Mouse (Mus musculus): ENCODE data around the gene Caln1.

Caln1 gene

DNA sequence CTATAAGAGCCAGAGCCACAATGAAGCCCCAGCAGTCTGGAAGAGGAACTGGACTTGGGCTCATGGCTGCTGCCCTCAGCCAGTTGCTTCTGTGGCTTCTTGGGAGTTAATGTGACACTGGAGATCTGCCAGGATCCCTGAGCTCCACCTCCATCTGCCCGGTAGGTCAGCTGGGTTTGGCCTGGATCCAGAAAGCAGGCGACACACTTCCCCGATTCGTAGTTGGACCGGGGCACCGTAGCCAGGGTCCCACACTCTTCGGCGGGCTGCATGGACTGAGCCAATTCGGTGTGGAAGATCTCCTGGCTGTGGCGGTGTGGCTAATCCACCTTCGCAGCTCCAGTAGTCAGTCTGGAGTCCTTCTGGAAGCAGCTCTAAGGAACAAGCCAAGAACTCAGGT is at the start of gene Caln1:
Gene Caln1 (plus strand): TSS at position 219 of the 400 bp plus-strand sequence.
- DNase-seq (ENCODE audit: low read depth, low spot score) = no peak

DNA sequence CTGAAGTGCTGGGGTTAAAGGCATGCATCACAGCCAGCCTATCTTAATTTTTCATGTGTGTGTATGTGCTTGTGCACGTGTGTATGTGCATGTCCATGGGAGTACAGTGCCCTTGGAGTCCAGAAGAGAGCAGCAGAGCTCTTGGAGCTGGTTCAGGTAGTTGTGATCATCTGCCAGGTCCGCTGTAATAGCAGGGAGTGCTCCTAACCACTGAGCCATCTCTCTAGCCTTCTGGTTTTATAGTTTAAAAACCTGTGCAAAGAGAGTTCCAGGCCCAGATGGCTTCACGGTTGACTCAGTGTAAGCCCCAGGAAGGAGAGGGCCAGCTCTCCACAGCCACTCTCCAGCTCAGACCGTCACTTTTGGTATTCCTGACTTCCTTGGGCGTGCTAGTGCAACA is 49.5 kb upstream of the Caln1 start:
- no peak for DNase-seq (ENCODE audit: low read depth, low spot score)

DNA sequence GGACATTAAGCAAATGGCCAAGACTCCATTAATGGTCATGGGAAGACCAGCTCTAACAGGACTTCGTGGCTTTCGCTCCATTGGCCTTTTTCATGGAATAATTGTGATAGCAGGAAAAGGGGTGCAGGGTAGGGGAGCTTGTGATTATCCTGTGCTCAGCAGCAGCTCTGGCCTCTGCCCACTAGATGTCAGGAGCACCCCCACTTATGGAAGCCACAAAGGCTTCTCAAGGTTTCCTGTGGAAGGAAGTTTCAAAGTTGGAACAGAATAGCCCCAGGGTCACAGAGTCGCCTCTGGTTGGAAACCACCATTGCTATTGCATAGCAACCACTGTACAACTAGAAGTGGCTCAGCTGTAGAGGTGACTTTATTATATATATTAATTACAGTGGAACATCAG is 48.8 kb upstream of the Caln1 start:
- peak; percentile 30 for DNase-seq (ENCODE audit: low read depth, low spot score)

DNA sequence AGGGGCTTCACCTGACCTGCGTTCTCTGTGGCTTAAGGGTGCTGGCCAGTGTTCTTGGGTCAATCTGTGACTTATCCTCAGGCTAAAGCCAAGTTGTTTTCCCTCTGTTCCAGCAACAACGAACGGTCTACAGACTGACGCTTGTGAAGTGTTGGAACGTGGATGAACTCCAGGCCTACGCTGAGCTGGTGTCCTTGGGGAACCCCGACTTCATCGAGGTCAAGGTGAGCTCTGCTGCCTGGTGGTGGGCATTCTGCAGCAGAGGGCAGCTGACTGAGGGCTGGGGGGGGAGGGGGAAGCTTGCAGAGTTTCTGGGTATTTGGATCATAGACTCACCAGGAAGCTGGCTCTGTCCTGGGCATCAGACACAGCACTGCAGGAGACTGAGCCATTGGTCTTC is 43.8 kb upstream of the Caln1 start:
- no peak for DNase-seq (ENCODE audit: low read depth, low spot score)

DNA sequence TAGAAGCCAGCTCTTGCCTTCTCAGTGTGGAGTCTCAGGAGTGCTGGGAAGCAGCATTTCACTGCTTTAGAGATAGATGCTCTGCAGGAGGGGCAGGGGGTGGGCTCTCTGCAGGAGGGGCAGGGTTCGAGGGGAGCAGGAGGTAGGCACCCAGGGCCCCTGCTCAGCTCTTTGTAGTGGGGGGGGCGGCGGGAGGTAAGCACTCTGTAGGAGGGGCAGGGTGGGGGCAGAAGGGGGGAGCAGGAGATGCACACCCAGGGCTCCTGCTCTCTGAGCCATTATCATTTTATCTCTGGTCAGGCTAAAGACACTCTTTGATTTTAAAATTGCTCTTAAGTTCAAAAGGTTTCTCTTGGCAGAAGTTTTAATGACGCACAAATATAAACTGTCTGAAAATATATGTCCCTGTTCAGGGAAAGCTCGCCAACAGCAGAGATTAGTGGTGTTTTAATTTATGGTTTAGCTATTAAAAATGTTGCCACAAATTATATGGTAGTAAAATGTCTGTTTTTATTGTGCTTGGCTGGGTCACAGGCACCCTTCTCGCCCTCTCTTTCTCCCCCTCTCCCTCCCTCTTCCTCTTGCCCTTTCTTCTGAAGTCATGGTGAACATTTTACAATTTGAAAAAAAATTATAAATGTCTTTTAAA is 41.5 kb upstream of the Caln1 start:
- no peak for DNase-seq (ENCODE audit: low read depth, low spot score)

DNA sequence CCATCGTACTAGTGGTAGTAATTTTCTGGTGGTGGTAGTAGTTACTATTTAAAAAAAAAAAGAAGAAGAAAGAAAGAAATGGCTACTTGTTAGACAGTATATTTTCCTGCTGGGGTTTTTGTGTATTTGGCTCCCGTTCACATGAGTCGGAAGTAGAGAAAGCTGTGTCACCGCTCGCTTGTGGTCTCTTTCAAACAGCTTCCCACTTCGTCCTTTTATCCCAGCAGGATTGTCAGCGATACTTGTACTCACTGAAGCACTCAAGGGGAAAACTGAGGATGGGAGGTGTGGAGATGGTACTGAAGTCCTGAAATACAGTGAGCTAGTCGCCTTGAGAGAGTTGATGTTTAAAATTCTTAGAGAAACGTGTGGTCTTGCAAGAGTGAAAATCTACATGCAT is 40.9 kb upstream of the Caln1 start:
- no peak for DNase-seq (ENCODE audit: low read depth, low spot score)

DNA sequence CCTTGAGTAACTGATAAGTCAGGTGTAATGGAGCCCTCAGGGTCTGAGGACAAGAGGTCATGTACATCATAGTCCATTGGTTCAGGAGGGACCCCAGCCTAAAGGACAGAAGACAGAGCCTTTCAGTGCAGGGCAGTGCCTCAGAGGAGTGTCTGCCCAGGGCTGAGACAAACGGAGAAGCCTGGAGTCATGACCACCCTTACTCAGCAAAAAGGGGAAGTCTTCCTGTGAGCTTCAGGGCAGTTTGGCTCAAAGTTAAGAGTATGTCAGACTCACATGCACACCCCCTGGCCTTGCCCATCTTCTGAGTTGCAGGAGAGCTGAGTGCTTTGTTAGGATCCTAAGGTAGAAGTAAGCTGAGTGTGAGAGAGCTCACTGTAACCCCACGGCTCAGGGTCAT is 39.4 kb upstream of the Caln1 start:
- no peak for DNase-seq (ENCODE audit: low read depth, low spot score)

DNA sequence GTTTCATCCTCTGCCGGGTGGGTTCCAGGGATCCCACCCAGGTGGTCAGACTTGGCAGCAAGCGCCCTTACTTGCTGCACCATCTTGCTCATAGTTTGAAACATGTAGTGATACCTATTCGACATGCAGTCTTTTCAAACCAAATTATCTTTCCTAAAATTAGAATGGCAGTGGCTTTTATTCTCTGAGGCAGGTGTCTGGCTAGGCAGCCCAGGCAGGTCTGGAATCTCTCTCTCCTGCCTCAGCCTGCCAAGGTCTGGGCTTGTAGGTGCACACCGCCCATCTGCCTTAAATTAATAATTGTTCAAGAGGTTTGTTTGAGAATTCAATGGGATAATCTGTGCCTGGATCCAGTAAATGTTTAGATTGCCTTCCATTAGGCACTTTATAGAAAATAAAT is 38.5 kb upstream of the Caln1 start:
- no peak for DNase-seq (ENCODE audit: low read depth, low spot score)

DNA sequence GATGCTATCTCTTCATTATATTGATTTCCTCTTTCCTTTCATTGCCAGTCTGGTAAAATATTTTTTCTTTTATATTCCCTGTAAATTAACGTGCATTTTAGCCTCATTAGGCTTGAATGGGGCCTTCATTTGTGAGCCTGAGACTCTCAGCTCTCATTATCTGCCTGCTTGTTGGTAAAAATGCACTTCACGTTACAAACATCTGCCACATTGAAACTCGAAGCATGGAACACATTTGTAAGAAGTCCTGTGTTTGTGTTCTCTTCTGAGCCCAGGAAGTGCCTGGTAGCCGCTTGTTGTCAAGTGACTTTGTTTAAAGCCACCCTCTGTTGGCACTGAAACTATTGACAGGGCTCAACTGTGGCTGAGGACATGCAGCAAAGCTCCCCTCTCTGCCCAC is 38.0 kb upstream of the Caln1 start:
- DNase-seq (ENCODE audit: low read depth, low spot score) = no peak

DNA sequence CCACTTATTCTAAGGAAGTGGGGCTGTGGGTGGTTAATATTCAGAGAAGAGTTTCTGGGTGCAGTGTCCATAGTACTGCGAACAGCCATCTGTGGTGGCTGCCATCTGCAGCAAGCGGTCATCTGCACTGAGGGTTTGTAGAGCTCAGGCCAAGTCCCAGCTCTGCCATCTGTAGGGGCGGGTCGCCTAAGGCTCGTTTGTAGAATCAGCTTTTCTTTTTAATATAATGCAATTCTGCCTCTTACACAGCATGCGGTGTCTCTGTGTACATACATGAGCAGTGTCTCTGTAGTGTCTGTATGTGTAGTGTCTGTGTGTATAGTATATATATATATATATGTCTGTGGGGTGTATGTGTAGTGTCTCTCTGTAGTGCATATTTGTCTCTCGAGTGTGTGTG is 35.7 kb upstream of the Caln1 start:
- DNase-seq (ENCODE audit: low read depth, low spot score) = no peak

DNA sequence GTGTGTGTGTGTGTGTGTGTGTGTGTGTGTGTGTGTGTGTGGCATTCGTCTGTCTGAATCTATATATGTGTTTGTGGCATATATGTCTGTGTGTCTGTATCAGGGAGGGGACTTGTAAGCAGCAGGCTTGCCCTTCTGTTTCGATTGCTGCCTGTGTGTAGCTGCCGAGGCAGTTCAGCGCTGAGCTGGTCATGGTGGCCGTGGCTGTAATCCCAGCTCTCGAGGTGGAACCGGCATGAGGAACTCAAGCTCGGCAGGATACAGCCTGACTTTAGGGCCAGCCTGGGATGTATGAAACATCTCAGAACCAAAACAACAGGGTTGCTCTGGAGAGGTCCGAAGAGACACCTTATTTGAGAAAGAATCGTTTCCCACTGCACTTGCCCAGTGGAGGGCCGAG is 35.3 kb upstream of the Caln1 start:
- no peak for DNase-seq (ENCODE audit: low read depth, low spot score)

DNA sequence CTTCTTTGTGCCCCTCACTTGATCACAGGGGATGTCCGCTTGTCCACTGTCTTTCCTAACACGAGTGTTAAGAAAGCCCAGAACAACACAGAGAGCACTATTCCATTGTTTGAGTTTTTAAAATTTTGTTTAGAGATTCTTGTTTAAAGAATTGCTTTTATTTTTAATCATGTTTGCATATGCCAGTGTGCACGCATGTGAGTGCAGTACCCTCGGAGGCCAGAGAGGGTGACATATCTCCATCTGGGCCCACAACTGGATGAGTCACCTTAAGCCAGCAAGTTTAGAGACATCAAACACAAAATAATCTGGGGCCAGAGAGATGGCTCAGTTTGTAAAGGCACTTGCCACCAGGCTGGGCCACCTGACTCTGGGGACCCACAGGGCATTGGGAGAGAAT is 33.8 kb upstream of the Caln1 start:
- DNase-seq (ENCODE audit: low read depth, low spot score) = no peak

DNA sequence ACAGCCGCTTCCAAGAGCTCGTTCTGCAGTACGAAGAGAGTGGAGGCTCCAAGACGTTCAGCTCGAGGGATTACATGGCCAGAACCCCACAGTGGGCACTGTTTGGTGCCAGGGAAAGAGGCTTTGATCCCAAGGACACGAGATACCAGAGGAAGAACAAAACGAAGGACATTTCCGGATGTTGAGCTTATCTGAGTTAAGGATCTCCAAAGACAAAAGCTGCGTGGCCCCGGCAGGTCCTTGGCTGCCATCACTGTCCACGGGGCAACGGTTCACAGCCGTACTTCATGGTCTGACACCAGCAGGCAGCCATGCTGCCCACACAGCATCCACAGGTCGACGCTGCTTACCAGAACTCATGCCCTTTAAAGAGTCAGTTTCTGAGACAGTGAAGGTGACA is 28.6 kb upstream of the Caln1 start:
- DNase-seq (ENCODE audit: low read depth, low spot score) = no peak

DNA sequence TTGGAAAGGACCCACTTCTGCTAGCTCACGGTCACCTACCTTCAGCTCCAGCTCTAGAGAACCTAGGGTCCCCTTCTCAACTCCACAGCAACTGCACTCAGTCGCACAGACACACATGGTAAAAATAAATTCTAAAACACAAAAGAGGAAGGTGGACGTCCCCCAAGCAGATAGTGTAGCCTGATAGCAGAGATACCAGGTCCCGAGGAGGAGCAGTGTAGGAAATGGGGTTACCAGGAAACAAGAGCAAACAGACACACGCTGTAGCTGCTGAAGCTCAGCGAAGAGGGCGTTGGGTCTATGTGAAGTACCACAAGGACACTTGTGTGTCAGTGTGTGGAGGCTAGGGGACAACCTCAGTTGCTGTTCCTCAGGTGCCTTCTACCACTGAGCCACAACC is 24.3 kb upstream of the Caln1 start:
- no peak for DNase-seq (ENCODE audit: low read depth, low spot score)

DNA sequence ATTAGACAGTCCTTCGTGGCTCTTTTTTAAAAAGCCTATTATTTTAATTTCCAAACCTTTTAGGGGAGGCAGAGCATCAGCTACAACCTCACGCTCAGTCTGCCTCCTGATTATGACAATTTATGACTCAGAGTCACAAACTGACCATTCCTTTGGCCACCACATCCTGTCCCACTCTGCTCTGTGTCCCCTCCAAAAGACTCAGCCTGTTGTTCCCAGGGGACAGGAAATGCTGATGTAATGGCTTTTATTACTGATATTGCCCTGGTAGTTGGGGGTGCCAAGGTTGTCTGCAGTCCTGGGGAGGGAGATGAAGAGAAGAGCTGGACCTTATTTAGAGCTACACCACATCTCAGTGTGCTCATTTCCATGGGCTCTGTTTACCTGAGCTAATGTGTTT is 23.4 kb upstream of the Caln1 start:
- no peak for DNase-seq (ENCODE audit: low read depth, low spot score)

DNA sequence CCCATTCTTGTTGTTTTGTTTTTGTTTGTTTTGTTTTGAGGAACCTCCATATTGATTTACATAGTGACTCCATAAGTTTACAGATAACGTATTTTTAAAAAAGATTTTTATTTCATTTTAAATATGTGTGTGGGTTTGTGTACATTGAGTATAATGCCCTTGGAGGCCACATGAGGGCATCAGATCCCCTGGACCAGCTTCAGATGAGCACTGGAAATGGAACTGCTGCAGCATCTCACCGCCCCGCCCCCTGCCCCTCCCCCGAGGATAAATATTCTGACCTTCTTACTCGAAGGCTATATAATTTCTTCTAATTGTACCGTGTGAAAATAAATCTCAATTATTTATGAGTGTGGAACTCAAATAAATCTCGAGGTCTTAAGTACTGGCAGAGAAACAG is 14.0 kb upstream of the Caln1 start:
- DNase-seq (ENCODE audit: low read depth, low spot score) = no peak

DNA sequence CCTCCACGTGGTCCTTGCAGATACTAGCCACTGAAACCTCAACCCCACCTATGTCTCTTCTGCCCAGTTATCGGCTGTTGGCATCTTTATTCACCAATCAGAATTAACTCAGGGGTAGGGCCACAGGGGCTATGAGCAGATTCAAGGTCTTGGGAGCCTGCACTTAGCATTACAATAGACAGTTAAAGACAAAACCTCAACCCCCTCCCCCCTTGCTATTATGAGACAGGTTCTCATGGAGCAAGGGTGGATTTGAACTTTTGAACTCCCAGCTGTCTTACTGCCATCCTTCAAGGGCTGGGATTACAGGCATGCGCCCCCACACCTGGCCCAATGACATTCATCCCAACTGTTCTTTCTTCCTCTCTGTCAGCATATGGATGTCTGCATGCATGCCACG is 6.1 kb upstream of the Caln1 start:
- DNase-seq (ENCODE audit: low read depth, low spot score) = no peak

DNA sequence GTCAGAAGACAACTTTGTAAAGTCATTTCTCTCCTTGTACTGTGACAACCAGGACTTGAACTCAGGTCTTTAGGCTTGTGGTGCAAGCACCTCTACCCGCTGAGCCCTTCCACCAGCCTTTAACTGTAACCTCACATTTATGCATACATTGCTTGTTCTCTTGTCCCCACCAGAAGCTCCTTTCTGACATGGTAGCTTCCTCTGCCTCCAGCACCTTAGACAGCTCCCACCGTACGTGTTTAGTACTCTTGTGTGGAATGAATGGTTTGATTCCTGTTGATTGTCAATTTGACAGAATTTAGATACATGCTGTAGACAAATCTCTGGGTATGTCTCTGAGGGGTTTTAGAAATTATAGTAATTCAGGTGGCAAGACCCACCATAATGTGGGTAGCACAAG is 5.5 kb upstream of the Caln1 start:
- DNase-seq (ENCODE audit: low read depth, low spot score) = peak; percentile 52

DNA sequence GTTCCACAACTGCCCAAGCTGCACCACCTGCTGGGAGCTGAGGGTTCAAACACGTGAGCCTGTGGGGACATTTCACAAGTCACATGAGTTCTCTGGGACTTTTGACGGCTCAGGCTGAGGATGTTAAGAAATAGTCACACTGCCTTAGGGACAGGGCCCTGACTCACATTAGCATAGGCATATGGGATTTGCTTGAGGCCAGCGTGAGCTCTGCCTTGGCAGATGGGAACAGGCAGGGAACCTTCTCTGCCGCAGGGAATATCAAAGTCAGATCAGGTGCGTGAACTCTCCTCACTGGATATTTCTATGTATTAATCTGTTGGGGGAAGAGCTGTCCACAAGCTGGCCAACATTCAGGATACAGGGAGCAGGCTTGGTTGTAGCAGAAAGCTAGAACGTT is 1.0 kb upstream of the Caln1 start:
- DNase-seq (ENCODE audit: low read depth, low spot score) = no peak

DNA sequence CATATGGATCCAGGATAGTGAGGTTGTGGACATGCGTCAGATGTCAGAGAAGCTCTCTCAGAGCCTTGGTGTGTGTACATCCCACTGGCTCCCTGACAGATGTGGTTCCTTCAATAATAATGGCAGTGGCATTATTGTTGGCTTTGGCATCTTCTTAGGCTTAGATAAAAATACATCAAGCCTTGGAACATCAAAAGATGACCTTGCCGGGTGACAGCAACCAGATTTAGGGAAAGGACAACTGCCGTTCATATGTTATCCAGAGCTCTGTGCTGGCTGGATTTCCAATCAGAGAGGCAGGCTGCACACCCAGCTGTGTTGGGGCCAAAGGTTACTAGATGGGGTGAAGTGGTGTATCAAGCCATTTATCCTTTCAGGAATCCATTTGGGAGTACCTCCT is 6.2 kb downstream of the Caln1 start:
- no peak for DNase-seq (ENCODE audit: low read depth, low spot score)

DNA sequence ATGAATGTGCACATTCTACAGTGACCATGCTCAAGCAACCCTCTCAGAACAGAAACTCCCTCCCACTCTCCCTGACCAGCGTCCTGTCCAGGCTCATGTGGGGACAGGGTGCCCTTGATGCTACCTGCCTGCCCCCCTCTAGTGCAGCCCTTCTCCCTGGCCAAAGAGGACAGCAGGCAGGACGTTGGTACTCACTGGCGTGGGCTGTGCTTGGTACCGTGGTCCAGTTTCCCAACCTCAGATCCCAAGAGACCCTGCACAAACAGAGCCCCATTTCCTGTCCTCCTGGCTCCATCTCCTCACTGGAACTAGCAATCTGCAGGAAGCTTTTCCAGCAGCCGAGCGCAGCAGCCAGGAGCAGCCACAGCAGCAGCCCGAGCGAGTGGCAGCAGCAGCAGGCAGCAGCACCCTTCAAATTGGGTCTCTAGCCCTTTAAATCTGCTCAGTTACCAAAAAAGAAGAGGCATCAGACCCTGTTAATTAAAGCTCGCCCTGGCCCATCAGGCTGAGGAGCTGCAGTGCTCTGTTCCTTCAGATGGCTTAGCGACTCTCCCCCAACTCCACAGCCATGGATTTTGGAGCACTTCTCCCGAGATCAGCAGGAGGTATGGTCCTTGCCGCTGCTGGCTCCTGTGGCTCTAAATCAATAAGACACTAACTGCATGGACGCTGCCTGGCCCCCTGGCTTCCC is 15.1 kb downstream of the Caln1 start, which contains the start of gene A330070K13Rik:
Gene A330070K13Rik (minus strand): TSS at position 410 of the 691 bp plus-strand sequence.
- no peak for DNase-seq (ENCODE audit: low read depth, low spot score)

DNA sequence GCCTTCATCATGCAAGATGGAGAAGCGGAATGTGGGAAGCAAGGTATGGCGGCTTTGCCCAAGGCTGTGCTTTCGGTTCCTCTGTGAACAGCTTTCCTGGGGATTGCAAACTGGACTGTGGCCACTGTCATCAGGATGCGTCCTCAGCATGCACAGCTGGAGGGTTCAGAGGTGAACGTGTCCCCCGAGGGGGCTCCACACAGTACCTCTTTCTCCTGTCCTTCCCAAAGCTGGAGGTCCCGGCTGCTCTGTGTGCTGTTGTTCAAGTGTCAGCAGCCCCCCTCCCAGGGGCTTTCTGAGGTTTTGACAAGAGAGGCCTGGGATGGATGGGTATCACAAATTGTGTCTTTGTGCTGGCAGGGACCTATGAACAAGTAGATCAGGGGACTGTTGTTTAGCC is 17.2 kb downstream of the Caln1 start:
- DNase-seq (ENCODE audit: low read depth, low spot score) = no peak

DNA sequence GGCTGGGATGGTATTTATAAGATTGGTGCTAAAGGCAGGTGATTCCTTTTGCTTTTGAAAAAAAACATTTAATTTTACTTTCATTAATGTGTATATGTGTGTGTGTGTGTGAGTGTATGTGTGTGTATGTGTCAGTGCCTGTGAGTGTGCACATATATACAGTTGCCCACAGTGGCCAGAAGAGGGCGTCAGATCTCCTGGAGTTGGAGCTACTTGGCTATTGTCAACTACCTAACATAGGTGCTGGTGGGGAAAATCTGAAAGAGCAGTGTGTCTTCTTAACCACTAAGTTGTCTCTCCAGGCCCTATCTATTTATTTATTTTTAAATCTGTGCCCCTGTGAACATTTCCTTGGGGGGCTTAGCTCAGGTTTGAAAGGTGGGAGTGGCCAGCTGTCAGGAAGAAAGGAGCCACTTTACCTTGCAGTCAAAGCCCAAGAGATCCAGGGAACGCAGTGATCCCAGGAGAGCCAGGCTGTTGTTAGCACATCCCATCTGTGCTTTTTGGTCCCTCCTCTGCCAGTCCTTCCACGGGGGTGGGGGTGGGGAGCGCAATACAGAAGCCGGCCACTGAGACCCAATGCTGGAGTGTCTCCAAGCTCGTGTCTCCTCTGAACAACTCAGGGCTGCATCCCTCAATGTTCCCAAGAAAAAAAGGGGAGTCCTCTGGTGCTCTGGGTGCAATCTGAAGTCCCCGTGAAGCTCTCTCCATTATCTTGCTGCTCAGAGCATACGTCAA is 24.5 kb downstream of the Caln1 start:
- no peak for DNase-seq (ENCODE audit: low read depth, low spot score)
